Mouse (Mus musculus): Measurements from ENCODE around the gene Ranbp2.

DNA sequence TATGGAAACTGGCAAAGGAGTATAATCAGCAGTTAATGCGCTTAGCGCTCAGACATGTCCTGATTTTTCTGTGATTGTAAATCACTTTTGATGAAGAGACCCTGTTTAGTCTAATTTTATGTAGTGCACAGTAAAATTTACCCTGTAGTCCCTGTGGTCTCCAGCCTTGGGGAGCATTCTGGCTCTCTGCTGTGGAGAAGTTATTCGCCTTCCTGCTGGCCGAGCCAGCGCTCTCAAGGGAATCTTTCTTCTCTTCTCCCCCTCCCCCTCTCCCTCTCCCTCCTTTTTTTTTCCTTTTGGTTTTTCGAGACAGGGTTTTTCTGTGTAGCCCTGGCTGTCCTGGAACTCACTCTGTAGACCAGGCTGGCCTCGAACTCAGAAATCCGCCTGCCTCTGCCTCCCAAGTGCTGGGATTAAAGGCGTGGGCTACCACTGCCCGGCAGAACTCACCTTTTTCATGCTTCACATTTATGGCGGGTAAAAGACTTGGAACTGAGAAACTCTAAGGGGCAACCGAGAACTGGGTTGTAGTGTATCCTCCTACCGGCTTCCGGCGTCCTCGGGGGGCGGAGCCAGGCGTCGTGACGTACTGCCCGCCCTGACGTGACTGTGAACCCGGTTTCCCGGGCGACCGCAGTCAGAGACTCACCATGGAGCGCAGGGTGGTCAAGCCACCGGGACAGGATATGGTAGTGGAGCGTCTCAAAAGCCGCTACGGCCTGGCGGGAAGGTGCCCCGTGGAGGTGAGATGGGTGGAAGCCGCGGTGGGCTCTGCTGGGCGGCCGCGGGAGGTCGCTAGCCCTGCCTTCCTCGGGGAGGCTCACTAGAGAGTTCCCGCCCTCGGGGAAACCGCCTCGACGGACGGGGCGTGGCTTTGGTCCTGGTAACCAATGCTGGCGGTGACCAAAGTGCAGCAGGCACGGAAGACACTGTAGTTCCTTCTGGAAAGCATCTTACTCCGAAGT is 50.9 kb downstream of the Ranbp2 start, which contains the start of gene Ccdc138:
- TF ChIP-seq EP300 (optimal IDR thresholded peaks at IDR 0.05) (no peak), CTCF (IDR thresholded peaks at IDR 0.05; ENCODE audit: low read depth) (peak; percentile 68)
